Mouse (Mus musculus): Measurements from ENCODE around the gene Ryr2.

DNA sequence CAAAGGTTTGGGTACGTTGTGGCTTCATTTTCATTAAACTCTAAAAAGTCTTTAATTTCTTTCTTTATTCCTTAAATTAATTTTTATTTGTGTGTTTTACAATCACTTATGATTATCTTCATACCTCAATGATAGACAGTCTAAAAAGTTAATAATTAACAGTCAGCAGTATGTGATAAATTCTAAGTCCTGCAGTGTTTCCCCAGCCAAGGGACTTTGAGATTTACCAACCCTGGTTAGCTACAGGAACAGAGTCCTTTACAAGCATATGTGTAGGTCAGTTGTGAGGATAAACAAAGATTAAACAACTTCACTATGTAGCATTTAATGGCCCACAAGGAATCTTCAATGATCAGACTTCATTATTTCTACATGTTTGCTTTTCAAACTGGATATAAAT, 410.2 kb downstream of the Ryr2 start:
- no peak for TF ChIP-seq CTCF (IDR thresholded peaks at IDR 0.05; ENCODE audit: low read depth, low read length)
- TF ChIP-seq POLR2A (IDR thresholded peaks at IDR 0.05; ENCODE audit: borderline replicate concordance, low read depth, low read length), result no peak

All from bone marrow macrophage, adult 2 months (primary cell).